Mouse (Mus musculus) MEL (cell line): ENCODE results near the gene Fam228b. TPM values are rescaled to one million over a fixed set of nuclear protein-coding genes. Genes with fewer than 3 reads are reported as not detected.
"Not testable (repeated sequence)": the region's sequence is repeated elsewhere in the genome, so short reads cannot be mapped to it uniquely, and the experiment has no call there.

Experiments used
- DNase-seq: peaks from one replicate; pipeline ENCODE4 v3.0.0; 2011; ENCODE audit warnings: low read depth, low spot score
- H3K27ac ChIP-seq: 2 replicates; pipeline ENCODE4 v1.5.1; 2012; ENCODE audit warnings: low read depth, mild to moderate bottlenecking, control low read depth, low read length, moderate library complexity; ENCODE audit not compliant: control insufficient read depth
- H3K27me3 ChIP-seq, 2 experiments: fragments of 150-350 bp in 1 of 2; sonication (generic) in 1 of 2; 2 replicates each; pipeline ENCODE4 v1.6.1; 2012; ENCODE audit warnings: low read length in 2 of 2, mild to moderate bottlenecking in 2 of 2, improper control_type of control experiment in 1 of 2, moderate library complexity in 1 of 2; ENCODE audit not compliant: insufficient read depth in 2 of 2, control insufficient read depth in 1 of 2
- H3K36me3 ChIP-seq, 2 experiments: 2 replicates each; pipeline ENCODE4 v1.6.1; 2012 to 2014; ENCODE audit warnings: low read length in 2 of 2, improper control_type of control experiment in 1 of 2, inconsistent platforms in 1 of 2, mild to moderate bottlenecking in 1 of 2; ENCODE audit not compliant: insufficient read depth in 2 of 2, control insufficient read depth in 1 of 2
- H3K4me1 ChIP-seq, 2 experiments: fragments of 150-350 bp in 1 of 2; sonication (generic) in 1 of 2; 2 replicates each; pipeline ENCODE4 v1.6.1; 2012; ENCODE audit warnings: low read length in 2 of 2, improper control_type of control experiment in 1 of 2, mild to moderate bottlenecking in 1 of 2; ENCODE audit not compliant: insufficient read depth in 2 of 2, control insufficient read depth in 1 of 2
- H3K4me3 ChIP-seq, 2 experiments: fragments of 150-350 bp in 1 of 2; sonication (generic) in 1 of 2; 2 replicates each; pipeline ENCODE4 v1.5.1; 2012; ENCODE audit warnings: low read depth in 2 of 2, low read length in 2 of 2, mild to moderate bottlenecking in 2 of 2, moderate library complexity in 2 of 2, control low read depth in 1 of 2, improper control_type of control experiment in 1 of 2; ENCODE audit not compliant: control insufficient read depth in 1 of 2, insufficient read depth in 1 of 2
- H3K79me2 ChIP-seq: 2 replicates; pipeline ENCODE4 v1.6.1; 2012; ENCODE audit warnings: mild to moderate bottlenecking, low read length, moderate library complexity; ENCODE audit not compliant: control insufficient read depth, poor library complexity, insufficient read depth
- H3K9ac ChIP-seq: 2 replicates; pipeline ENCODE4 v1.6.1; 2012; ENCODE audit warnings: low read depth, mild to moderate bottlenecking, control low read depth, low read length, moderate library complexity; ENCODE audit not compliant: control insufficient read depth, poor library complexity, severe bottlenecking
- H3K9me3 ChIP-seq: fragments of 150-350 bp; sonication (generic); replicated peaks from 2 replicates; pipeline ENCODE4 v1.6.1; 2012; ENCODE audit warnings: mild to moderate bottlenecking, low read length, improper control_type of control experiment, moderate library complexity; ENCODE audit not compliant: insufficient read depth
- CHD2 ChIP-seq: IDR thresholded peaks from 2 replicates; pipeline ENCODE4 v1.6.1; 2011; ENCODE audit warnings: low read length, improper control_type of control experiment
- E2F4 ChIP-seq: IDR thresholded peaks from 2 replicates; pipeline ENCODE4 v1.6.1; 2011; ENCODE audit warnings: low read depth, low read length, improper control_type of control experiment, borderline replicate concordance
- EP300 ChIP-seq, 2 experiments: IDR thresholded peaks; 2 replicates each; pipeline ENCODE4 v1.6.1; 2011; ENCODE audit warnings: improper control_type of control experiment in 2 of 2, low read length in 2 of 2, low read depth in 1 of 2, mild to moderate bottlenecking in 1 of 2
- ETS1 ChIP-seq: IDR thresholded peaks from 2 replicates; pipeline ENCODE4 v1.6.1; 2012; ENCODE audit warnings: low read depth, mild to moderate bottlenecking, inconsistent platforms, low read length, improper control_type of control experiment, moderate library complexity
- HCFC1 ChIP-seq: IDR thresholded peaks from 2 replicates; pipeline ENCODE4 v1.6.1; 2012; ENCODE audit warnings: low read depth, mild to moderate bottlenecking, inconsistent platforms, low read length, improper control_type of control experiment, moderate library complexity
- MAX ChIP-seq: IDR thresholded peaks from 2 replicates; pipeline ENCODE4 v1.6.1; 2011; ENCODE audit warnings: low read length, improper control_type of control experiment
- MYB ChIP-seq: IDR thresholded peaks from 2 replicates; pipeline ENCODE4 v1.6.1; 2011; ENCODE audit warnings: mild to moderate bottlenecking, low read depth, low read length, improper control_type of control experiment
- POLR2AphosphoS5 ChIP-seq: IDR thresholded peaks from 2 replicates; pipeline ENCODE4 v1.6.1; 2012; ENCODE audit warnings: low read depth, borderline replicate concordance, mild to moderate bottlenecking, inconsistent platforms, low read length, moderate library complexity, mixed read lengths
- TAL1 ChIP-seq: IDR thresholded peaks from 2 replicates; pipeline ENCODE4 v1.6.1; 2012; ENCODE audit warnings: mild to moderate bottlenecking, inconsistent platforms, low read length, moderate library complexity, mixed read lengths
- TBP ChIP-seq: IDR thresholded peaks from 2 replicates; pipeline ENCODE4 v1.8.0; 2011; ENCODE audit warnings: low read depth, low read length, improper control_type of control experiment
- TCF12 ChIP-seq: IDR thresholded peaks from 2 replicates; pipeline ENCODE4 v1.6.1; 2014; ENCODE audit warnings: low read depth, mild to moderate bottlenecking, inconsistent platforms, low read length, improper control_type of control experiment, moderate library complexity
- UBTF ChIP-seq: IDR thresholded peaks from 2 replicates; pipeline ENCODE4 v1.6.1; 2012; ENCODE audit warnings: low read depth, mild to moderate bottlenecking, inconsistent platforms, low read length, improper control_type of control experiment, moderate library complexity, borderline replicate concordance; ENCODE audit not compliant: insufficient read depth
- ZC3H11A ChIP-seq: IDR thresholded peaks from 2 replicates; pipeline ENCODE4 v1.6.1; 2012; ENCODE audit warnings: low read depth, mild to moderate bottlenecking, inconsistent platforms, low read length, improper control_type of control experiment
- ZMIZ1 ChIP-seq: IDR thresholded peaks from 2 replicates; pipeline ENCODE4 v1.6.1; 2012; ENCODE audit warnings: low read depth, mild to moderate bottlenecking, inconsistent platforms, low read length, improper control_type of control experiment, moderate library complexity
- polyA plus RNA-seq, 2 experiments: library from polyadenylated mRNA; stranded (reverse) in 1 of 2; unstranded in 1 of 2; fragments of >175 nt in 1 of 2; fragments of >200 nt in 1 of 2; gene quantifications; 2 replicates each; pipeline versions ENCODE4 v1.2.1 to v1.2.4; 2012; ENCODE audit warnings: low replicate concordance in 2 of 2, low read depth in 1 of 2; ENCODE audit not compliant: insufficient read length in 2 of 2, insufficient read depth in 1 of 2, missing spikeins in 1 of 2
- total RNA-seq: library from RNA; depleted of rRNA; stranded (reverse); fragments of 300-350 nt; gene quantifications from 2 replicates; pipeline ENCODE4 v1.2.3, GENCODE M21; 2012

Gene Fam228b
- total and polyA plus RNA-seq, 3 experiments, result 4.0 to 5.3 TPM; not detected in 1

DNA sequence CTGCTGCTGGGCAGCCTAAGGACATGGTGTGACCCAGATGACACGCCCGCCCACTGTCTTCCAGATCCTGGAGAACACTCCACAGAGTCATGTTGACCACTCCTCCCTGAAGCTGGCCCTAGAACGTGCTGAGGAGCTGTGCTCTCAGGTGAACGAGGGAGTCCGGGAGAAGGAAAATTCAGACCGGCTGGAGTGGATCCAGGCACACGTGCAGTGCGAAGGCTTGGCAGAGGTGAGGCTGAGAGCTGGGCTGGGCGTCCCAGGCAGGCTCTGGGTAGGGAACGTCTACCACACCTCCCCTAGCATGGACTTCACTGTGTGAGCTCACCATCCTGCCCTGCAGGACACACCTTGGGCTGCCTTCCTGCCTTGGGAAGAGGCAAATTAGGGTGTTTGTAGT, 62.2 kb downstream of the Fam228b start:
- H3K27me3 ChIP-seq, result no peaks in the 10 kb centered on the region
- H3K9ac ChIP-seq, result no peak overlapping the region
- no peak for DNase-seq
- no peaks in the 10 kb centered on the region; a peak in 1 of 4 replicates for H3K36me3 ChIP-seq
- no peaks in the 10 kb centered on the region for H3K9me3 ChIP-seq
- H3K4me3 ChIP-seq, result no peak overlapping the region
- no peak for TF ChIP-seq MAX
- TF ChIP-seq HCFC1, result no peak
- no peak for TF ChIP-seq TBP
- TF ChIP-seq POLR2AphosphoS5, result no peak
- no peak for TF ChIP-seq EP300 (IDR thresholded peaks at IDR 0.05; ENCODE audit: low read depth in 1 of 2, low read length in 2 of 2)
- TF ChIP-seq TCF12, result no peak
- TF ChIP-seq MYB, result no peak
- no peak for TF ChIP-seq ZC3H11A
- no peak for TF ChIP-seq UBTF
- H3K79me2 ChIP-seq, result no peaks in the 10 kb centered on the region
- H3K27ac ChIP-seq, result no peak overlapping the region
- no peaks in the 10 kb centered on the region for H3K4me1 ChIP-seq

DNA sequence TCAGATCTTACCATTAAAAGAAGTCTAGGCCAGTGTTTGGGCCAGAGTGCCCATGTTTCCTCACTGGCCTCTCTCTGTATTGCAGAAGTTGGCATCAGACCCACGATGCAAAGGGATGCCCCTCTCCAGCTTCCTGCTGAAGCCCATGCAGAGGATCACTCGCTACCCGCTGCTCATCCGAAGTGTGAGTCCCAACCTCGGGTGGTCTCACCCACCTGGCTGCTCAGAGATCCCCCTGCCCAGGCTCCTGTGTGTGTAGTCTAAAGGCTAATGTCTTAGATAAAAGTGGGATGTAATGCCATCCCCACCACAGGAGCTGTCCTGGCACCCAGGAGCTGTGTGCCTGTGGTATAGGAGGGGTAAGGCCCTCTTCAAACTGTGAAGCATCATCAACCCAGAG, 62.9 kb downstream of the Fam228b start:
- Histone ChIP-seq H3K36me3 (no peaks in the 10 kb centered on the region; a peak in 1 of 4 replicates), H3K4me3 (no peak overlapping the region)

DNA sequence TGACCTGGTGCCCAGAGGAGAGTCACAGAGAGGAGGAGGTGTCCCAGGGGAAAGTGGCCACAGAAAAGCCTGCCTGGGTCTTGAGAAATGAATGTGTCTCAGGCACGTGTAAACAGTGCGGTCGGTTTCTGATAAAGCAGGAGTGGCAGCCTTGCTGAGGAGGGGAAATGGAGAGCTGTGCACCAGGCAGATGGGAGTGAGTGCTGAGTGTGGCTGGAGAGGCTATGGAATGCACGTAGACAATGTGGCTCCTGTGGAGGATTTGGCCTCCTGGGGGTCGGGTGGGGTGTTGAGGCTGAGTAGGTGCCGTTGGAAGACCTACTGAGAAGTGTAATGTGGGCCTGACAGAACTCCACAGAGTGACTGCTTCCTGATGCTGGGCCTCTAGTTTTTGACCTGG, 63.4 kb downstream of the Fam228b start:
- H3K27ac ChIP-seq, H3K27me3 ChIP-seq, H3K36me3 ChIP-seq, H3K9me3 ChIP-seq, DNase-seq, H3K4me1 ChIP-seq, H3K79me2 ChIP-seq, H3K9ac ChIP-seq, H3K4me3 ChIP-seq: not testable (repeated sequence)

More for the DNA sequence above, 62.9 kb downstream of the Fam228b start:
- Histone ChIP-seq H3K4me1 (no peaks in the 10 kb centered on the region), H3K9me3 (no peaks in the 10 kb centered on the region), H3K27me3 (no peaks in the 10 kb centered on the region), H3K9ac (no peak overlapping the region), H3K79me2 (no peaks in the 10 kb centered on the region), H3K27ac (no peak overlapping the region)
- no peak for DNase-seq
- no peak for TF ChIP-seq E2F4
- TF ChIP-seq CHD2, result no peak
- no peak for TF ChIP-seq TBP
- TF ChIP-seq ETS1, result no peak
- no peak for TF ChIP-seq ZMIZ1
- no peak for TF ChIP-seq TAL1
